ENCODE assay signal across 30 mouse cellular contexts in genomic region chr2:50014683-50015082, GRCm38 (mm10). TPM values are rescaled to one million over a fixed set of nuclear protein-coding genes. Genes with fewer than 3 reads are reported as not detected.
A peak's percentile ranks its signal among the peaks of the same experiment; 100 is the strongest.
DNase-seq lines count a peak whose midpoint lies in the region; ATAC-seq and TF ChIP-seq lines count a peak whose summit lies in the region.
"Had no signal": no experiment of that assay in that cellular context is flagged by ENCODE, and none has a peak within 500 bp of the region (broad histone marks: within the 10 kb centered on the region; RNA-seq: fewer than 3 reads in every experiment).

No protein-coding gene starts in this region.

- no peak for ATAC-seq in liver, embryonic 11.5 days (replicated peaks; ENCODE audit: low FRiP score)
- ATAC-seq: forebrain, embryonic 16.5 days; intestine, embryonic 16.5 days had no signal

- H3K36me3 ChIP-seq in liver, adult 2 months (ENCODE audit: control insufficient read depth, insufficient read depth, low read length): no peaks in the 10 kb centered on the region
- no peaks in the 10 kb centered on the region for H3K36me3 ChIP-seq in liver, embryonic 11.5 days (ENCODE audit: control insufficient read depth, insufficient read depth, low read length)
- H3K36me3 ChIP-seq: embryonic facial prominence, embryonic 12.5 days; forebrain, embryonic 10.5 days; hindbrain, embryonic 13.5 days; midbrain, embryonic 12.5 days had no signal

- H3K9ac ChIP-seq in liver, adult 2 months (ENCODE audit: low read depth, low read length): no peak overlapping the region
- no peak overlapping the region for H3K9ac ChIP-seq in liver, embryonic 11.5 days (ENCODE audit: low read depth, low read length)
- H3K9ac ChIP-seq: embryonic facial prominence, embryonic 12.5 days; hindbrain, embryonic 13.5 days; midbrain, embryonic 12.5 days had no signal

- 36% methylated on average over 2 of the region's 2 CpGs for WGBS in liver, adult 2 months
- 72% methylated on average over 2 of the region's 2 CpGs for WGBS in liver, embryonic 11.5 days

- no peaks in the 10 kb centered on the region for H3K4me1 ChIP-seq in liver, adult 2 months (ENCODE audit: control insufficient read depth, insufficient read depth, low read length)
- no peaks in the 10 kb centered on the region for H3K4me1 ChIP-seq in liver, embryonic 11.5 days (replicated peaks; ENCODE audit: control insufficient read depth, insufficient read depth, low read length)
- H3K4me1 ChIP-seq: forebrain, embryonic 10.5 days; hindbrain, embryonic 13.5 days; midbrain, embryonic 12.5 days had no signal

- H3K27ac ChIP-seq in liver, adult 2 months (replicated peaks; ENCODE audit: insufficient read depth, low read depth, low read length): no peak overlapping the region
- H3K27ac ChIP-seq in liver, embryonic 11.5 days (ENCODE audit: low read depth, low read length): no peak overlapping the region
- H3K27ac ChIP-seq: embryonic facial prominence, embryonic 12.5 days; forebrain, embryonic 10.5 days; hindbrain, embryonic 13.5 days; kidney, postnatal 0 days; left cerebral cortex, adult 2 months; midbrain, embryonic 12.5 days had no signal

- no peaks in the 10 kb centered on the region for H3K9me3 ChIP-seq in liver, embryonic 11.5 days (ENCODE audit: control insufficient read depth, low read length)
- H3K9me3 ChIP-seq: embryonic facial prominence, embryonic 12.5 days; forebrain, embryonic 10.5 days; hindbrain, embryonic 13.5 days; megakaryocyte, embryonic 14.5 days; midbrain, embryonic 12.5 days had no signal

- no peak for TF ChIP-seq POLR2A in liver, adult 2 months (IDR thresholded peaks at IDR 0.05; ENCODE audit: extremely low read depth, insufficient read depth, low read length)

- no peaks in the 10 kb centered on the region for H3K79me2 ChIP-seq in liver, adult 2 months (ENCODE audit: control insufficient read depth, insufficient read depth, low read length)

- no peaks in the 10 kb centered on the region for H3K27me3 ChIP-seq in liver, adult 2 months (ENCODE audit: control insufficient read depth, insufficient read depth, low read length)
- no peaks in the 10 kb centered on the region for H3K27me3 ChIP-seq in liver, embryonic 11.5 days (replicated peaks; ENCODE audit: control insufficient read depth, insufficient read depth, low read length)
- H3K27me3 ChIP-seq: embryonic facial prominence, embryonic 12.5 days; hindbrain, embryonic 13.5 days; megakaryocyte, embryonic 14.5 days; midbrain, embryonic 12.5 days had no signal

- H3K4me3 ChIP-seq in liver, adult 2 months (ENCODE audit: insufficient read depth, low read depth, low read length): no peak overlapping the region
- H3K4me3 ChIP-seq in liver, embryonic 11.5 days (ENCODE audit: low read depth, low read length): no peak overlapping the region
- H3K4me3 ChIP-seq: embryonic facial prominence, embryonic 12.5 days; forebrain, embryonic 10.5 days; hindbrain, embryonic 13.5 days; left cerebral cortex, adult 2 months; megakaryocyte, embryonic 14.5 days; midbrain, embryonic 12.5 days had no signal

- DNase-seq in heart, adult 11 months: peak; percentile 1
- no peak for DNase-seq in heart, postnatal 4 days
- peak; percentile 33 for DNase-seq in liver, adult 2 months (ENCODE audit: extremely low read depth, low read depth, low spot score)
- DNase-seq in liver, embryonic 11.5 days (ENCODE audit: low spot score): no peak
- DNase-seq in fat pad, adult 2 months (ENCODE audit: extremely low read depth, low read depth, low spot score): peak; percentile 91
- DNase-seq in right cerebral cortex, postnatal 4 days: peak; percentile 14
- no peak for DNase-seq in thymus, postnatal 0 days (ENCODE audit: low spot score)
- DNase-seq in lung, postnatal 36 days: no peak
- DNase-seq: adrenal gland, postnatal 25 days; B cell, adult 2 months; cerebellum, adult 9-10 months; cerebellum, postnatal 36 days; embryo, embryonic 11 days; gastrocnemius, postnatal 14 days; heart, adult 18-20 months; heart, postnatal 36 days; kidney, adult 8-10 months; kidney, postnatal 4 days; liver; lung, postnatal 4 days had no signal

- no peak for TF ChIP-seq CTCF in liver, adult 2 months (IDR thresholded peaks at IDR 0.05; ENCODE audit: low read depth, low read length)

- no peak overlapping the region for H3K4me2 ChIP-seq in liver, embryonic 11.5 days
- H3K4me2 ChIP-seq: embryonic facial prominence, embryonic 12.5 days; heart, embryonic 11.5 days; hindbrain, embryonic 13.5 days; midbrain, embryonic 12.5 days had no signal

RNA-seq across cellular contexts. Expression of gene Lypd6, which starts 51.5 kb away (rescaled TPM):
- total RNA-seq in heart, postnatal 4 days (2021): under 1 TPM; 0.67 to 0.90 TPM
- 0.09 and 0.20 TPM in 2 replicates for total RNA-seq in liver, adult 2 months (2014; rRNA removed)
- polyA plus RNA-seq in liver, adult 2 months (2012; rRNA removed): 0.02 and 0.06 TPM in 2 replicates
- 1.8 and 2.5 TPM in 2 replicates for polyA plus RNA-seq in liver, embryonic 11.5 days (2014; fragmentation: Nextera tagmentation; extraction: Ambion mirVana)
- 0.61 and 0.67 TPM in 2 replicates for polyA plus RNA-seq in thymus, postnatal 0 days (2015; fragmentation: Nextera tagmentation; extraction: Ambion mirVana)

Comparison
In these comparisons a context has a peak if more than half of its experiments do, and no peak if none do; other contexts are left out.
1. DNase-seq: peak in heart, adult 11 months (single experiment), liver, adult 2 months (single experiment), fat pad, adult 2 months (single experiment) and right cerebral cortex, postnatal 4 days (single experiment); none in heart, postnatal 4 days (single experiment), liver, embryonic 11.5 days (single experiment), thymus, postnatal 0 days (single experiment) and lung, postnatal 36 days (single experiment).